Mouse (Mus musculus) spleen, postnatal 14 days (tissue): ENCODE data around the gene Gm8693.
"Not testable (repeated sequence)": the region's sequence is repeated elsewhere in the genome, so short reads cannot be mapped to it uniquely, and the experiment has no call there.

Source experiments
- DNase-seq, 2 experiments: peaks; one replicate each; pipeline ENCODE4 v3.0.0; 2021 to 2022; ENCODE audit warnings: low spot score in 2 of 2

The Gm8693 gene

DNA sequence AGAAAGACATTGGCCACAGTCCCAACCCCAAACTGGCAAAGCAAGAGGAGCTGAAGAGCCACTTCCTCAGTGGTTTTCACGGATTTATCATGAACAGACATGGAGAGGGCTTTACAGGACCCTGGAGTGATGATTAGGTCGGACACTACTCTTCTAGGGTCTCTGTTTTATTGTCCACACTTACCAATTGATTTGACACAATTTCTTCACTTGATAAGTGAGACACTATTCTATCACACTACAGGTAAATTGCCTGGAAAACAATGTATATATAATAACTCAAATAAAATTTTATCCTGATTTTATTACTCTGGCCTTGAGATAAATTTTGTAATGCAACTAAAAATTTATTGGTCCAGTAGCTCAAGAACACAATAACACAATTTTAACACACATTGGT lies at the start of gene Gm8693:
Gene Gm8693, minus strand, starts transcription at position 101 of the 400 bp plus-strand sequence.
- DNase-seq, result not testable (repeated sequence)

- DNase-seq, result not testable (repeated sequence)
Observed at GRCm38 (mm10) chr7:22719610-22720009, 27.5 kb upstream of the Gm8693 start, which contains the start of gene Gm4567. TSS of gene Gm4567 (minus strand) at chr7:22719710.

DNA sequence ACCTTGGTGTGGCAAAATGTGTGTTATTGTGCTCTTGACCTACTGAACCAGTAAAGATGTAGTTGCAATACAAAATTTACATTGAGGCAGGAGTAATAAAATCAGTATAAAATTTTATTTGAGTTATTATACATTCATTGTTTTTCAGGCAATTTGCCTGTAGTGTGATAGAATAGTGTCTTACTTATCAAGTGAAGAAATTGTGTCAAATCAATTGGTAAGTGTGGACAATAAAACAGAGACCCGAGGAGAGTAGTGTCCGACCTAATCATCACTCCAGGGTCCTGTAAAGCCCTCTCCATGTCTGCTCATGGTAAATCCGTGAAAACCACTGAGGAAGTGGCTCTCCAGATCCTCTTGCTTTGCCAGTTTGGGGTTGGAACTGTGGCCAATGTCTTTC lies 34.4 kb downstream of the Gm8693 start, which contains the start of gene Vmn1r155:
Gene Vmn1r155, plus strand, starts transcription at position 301 of the 400 bp plus-strand sequence.
- not testable (repeated sequence) for DNase-seq
